Mouse (Mus musculus) heart, embryonic 14.5 days (tissue): ENCODE measurements around the gene Zfp869. TPM values are rescaled to one million over a fixed set of nuclear protein-coding genes. Genes with fewer than 3 reads are reported as not detected.
A peak's percentile ranks its signal among the peaks of the same experiment; 100 is the strongest.
"Not testable (repeated sequence)": the region's sequence is repeated elsewhere in the genome, so short reads cannot be mapped to it uniquely, and the experiment has no call there.

Experiments
- ATAC-seq: fragments of 200-750 bp; cut with Nextera tagmentation; 2 replicates; pipeline ENCODE4 v1.8.0; 2017; ENCODE audit warnings: low read depth, moderate TSS enrichment; ENCODE audit not compliant: insufficient number of reproducible peaks, insufficient read depth, low FRiP score
- H3K27ac ChIP-seq, 2 experiments: fragments of 200-500 bp in 1 of 2; fragments of 300-500 bp in 1 of 2; sonication (generic) in 1 of 2; replicated peaks in 1 of 2; 2 replicates each; pipeline ENCODE4 v1.5.1; 2012 to 2014; ENCODE audit warnings: low read depth in 2 of 2, low read length in 2 of 2, control low read depth in 1 of 2, mild to moderate bottlenecking in 1 of 2, mixed read lengths in 1 of 2; ENCODE audit not compliant: control insufficient read depth in 1 of 2, insufficient read depth in 1 of 2
- H3K27me3 ChIP-seq: fragments of 300-500 bp; sonication (generic); 2 replicates; pipeline ENCODE4 v1.6.1; 2014; ENCODE audit warnings: mild to moderate bottlenecking, low read length, control low read depth; ENCODE audit not compliant: control insufficient read depth, insufficient read depth
- H3K36me3 ChIP-seq: fragments of 300-500 bp; sonication (generic); 2 replicates; pipeline ENCODE4 v1.6.1; 2014; ENCODE audit warnings: mild to moderate bottlenecking, control low read depth, low read length, mixed read lengths; ENCODE audit not compliant: control insufficient read depth, insufficient read depth
- H3K4me1 ChIP-seq, 2 experiments: fragments of 200-500 bp in 1 of 2; fragments of 300-500 bp in 1 of 2; sonication (generic) in 1 of 2; 2 replicates each; pipeline ENCODE4 v1.6.1; 2012 to 2014; ENCODE audit warnings: low read length in 2 of 2, control low read depth in 1 of 2, mixed read lengths in 1 of 2; ENCODE audit not compliant: control insufficient read depth in 2 of 2, insufficient read depth in 2 of 2
- H3K4me2 ChIP-seq: fragments of 300-500 bp; sonication (generic); 2 replicates; pipeline ENCODE4 v1.6.1; 2014; ENCODE audit warnings: mild to moderate bottlenecking, low read length
- H3K4me3 ChIP-seq, 2 experiments: fragments of 200-500 bp in 1 of 2; fragments of 300-500 bp in 1 of 2; sonication (generic) in 1 of 2; 2 replicates each; pipeline ENCODE4 v1.5.1; 2012 to 2014; ENCODE audit warnings: low read length in 2 of 2, mild to moderate bottlenecking in 2 of 2, control low read depth in 1 of 2, low read depth in 1 of 2, moderate library complexity in 1 of 2; ENCODE audit not compliant: control insufficient read depth in 1 of 2, insufficient read depth in 1 of 2
- H3K9ac ChIP-seq: fragments of 300-500 bp; sonication (generic); 2 replicates; pipeline ENCODE4 v1.6.1; 2014; ENCODE audit warnings: mild to moderate bottlenecking, low read length
- H3K9me3 ChIP-seq: fragments of 300-500 bp; sonication (generic); 2 replicates; pipeline ENCODE4 v1.6.1; 2016; ENCODE audit warnings: low read length, control low read depth; ENCODE audit not compliant: control insufficient read depth
- WGBS: fragments of 180-500 bp; shearing (Covaris S2); extraction: QIAGEN DNeasy Blood & Tissue Kit; methylation state at CpG from one replicate; pipeline ENCODE4 v1.1.7; 2014; 5-methylcytosine and 5-hydroxymethylcytosine counted together
- polyA plus RNA-seq: library from polyadenylated mRNA; unstranded; fragments of >200 nt; fragmentation: Nextera tagmentation; extraction: Ambion mirVana; gene quantifications from 2 replicates; pipeline ENCODE4 v1.2.1, GENCODE M21; 2014

Gene Zfp869
- polyA plus RNA-seq, 1 experiment from 2014 or later = 20.8 TPM

GRCm38 (mm10) chr8:69717232-69717580, 6.7 kb upstream of the Zfp869 start:
- peak overlapping the region; percentile 68 for H3K4me2 ChIP-seq
- peaks cover 7 to 14% of the 10 kb centered on the region in 2 experiments for H3K4me1 ChIP-seq
- peak; percentile 4; the same call in 1 of the 2 replicates for ATAC-seq
- peak overlapping the region; percentile 43 to 95 for H3K4me3 ChIP-seq
- H3K27ac ChIP-seq = peak overlapping the region; percentile 53 to 54; a peak in 2 of 4 replicates
- WGBS = 39% methylated on average over 5 of the region's 5 CpGs
- H3K9me3 ChIP-seq = no peaks in the 10 kb centered on the region
- no peaks in the 10 kb centered on the region for H3K27me3 ChIP-seq
- H3K36me3 ChIP-seq = peaks cover 14% of the 10 kb centered on the region
- peak overlapping the region; percentile 52; the same call in 1 of the 2 replicates for H3K9ac ChIP-seq

DNA sequence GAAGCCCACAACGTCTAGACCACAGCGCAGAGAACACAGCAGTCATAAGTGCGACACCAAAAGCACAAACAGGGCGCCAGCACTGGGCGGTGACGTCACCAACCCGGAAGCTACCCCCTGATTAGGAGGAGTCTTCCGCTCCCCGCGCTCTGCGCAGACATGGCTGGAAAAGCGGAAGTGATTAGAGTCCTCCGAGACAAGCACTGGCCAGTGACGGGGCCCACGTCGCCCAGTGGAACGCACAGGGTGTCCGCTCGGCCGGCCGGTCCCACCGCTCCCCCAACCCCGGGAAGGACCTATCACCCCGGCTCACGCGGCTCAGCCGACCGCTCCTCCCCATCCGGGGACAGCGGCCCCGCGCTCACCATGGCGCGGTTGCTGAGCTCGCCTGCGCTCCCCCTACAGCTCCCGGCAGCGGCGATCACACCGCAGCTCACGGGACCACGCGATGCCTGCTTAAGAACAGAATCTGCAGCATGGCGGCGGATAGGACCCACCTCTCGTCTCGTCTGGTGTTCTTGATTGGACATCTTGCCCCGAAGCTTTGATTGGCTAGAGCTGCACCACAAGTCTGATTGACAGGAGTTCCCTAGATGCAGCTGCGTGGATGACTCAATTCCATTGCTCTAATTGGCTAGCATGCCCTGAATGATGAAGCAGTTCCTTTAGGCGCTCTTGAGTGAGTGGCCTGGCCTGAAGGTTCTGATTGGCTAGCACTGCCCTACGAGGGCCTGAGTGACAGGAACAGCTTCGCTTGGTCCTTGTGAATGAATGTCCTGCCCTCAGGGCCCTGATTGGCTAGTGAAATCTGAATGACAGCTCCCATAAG, 6.1 kb upstream of the Zfp869 start:
- Histone ChIP-seq H3K9ac (peak overlapping the region; percentile 99), H3K27ac (peak overlapping the region; percentile 100), H3K9me3 (no peaks in the 10 kb centered on the region), H3K36me3 (peaks cover 18% of the 10 kb centered on the region), H3K4me2 (peak overlapping the region; percentile 69), H3K27me3 (no peaks in the 10 kb centered on the region), H3K4me1 (peaks cover 7 to 14% of the 10 kb centered on the region in 2 experiments), H3K4me3 (peak overlapping the region; percentile 95 to 98)
- WGBS = under 1% methylated on average over 49 of the region's 52 CpGs
- peak; percentile 99 for ATAC-seq

- H3K9ac ChIP-seq = peak overlapping the region; percentile 99
Observed at GRCm38 (mm10) chr8:69715366-69715765, 4.8 kb upstream of the Zfp869 start.

GRCm38 (mm10) chr8:69713516-69713915, 3.0 kb upstream of the Zfp869 start:
- Histone ChIP-seq H3K36me3 (peaks cover 46% of the 10 kb centered on the region), H3K27ac (no peak overlapping the region), H3K4me1 (peaks cover 7 to 14% of the 10 kb centered on the region in 2 experiments), H3K4me3 (no peak overlapping the region), H3K4me2 (no peak overlapping the region), H3K9me3 (no peaks in the 10 kb centered on the region), H3K27me3 (no peaks in the 10 kb centered on the region), H3K9ac (no peak overlapping the region)
- no peak for ATAC-seq
- WGBS = 77% methylated on average over 8 of the region's 8 CpGs

More at GRCm38 (mm10) chr8:69715366-69715765, 4.8 kb upstream of the Zfp869 start:
- peak overlapping the region; percentile 69 for H3K4me2 ChIP-seq
- 74% methylated on average over 6 of the region's 6 CpGs for WGBS
- ATAC-seq = no peak
- no peak overlapping the region for H3K27ac ChIP-seq
- no peaks in the 10 kb centered on the region for H3K27me3 ChIP-seq
- H3K4me1 ChIP-seq = peaks cover 7 to 14% of the 10 kb centered on the region in 2 experiments
- H3K9me3 ChIP-seq = no peaks in the 10 kb centered on the region
- H3K4me3 ChIP-seq = peak overlapping the region in 1 of 2 experiments; percentile 95; a peak in 2 of 4 replicates
- peaks cover 28% of the 10 kb centered on the region for H3K36me3 ChIP-seq

- Histone ChIP-seq H3K4me2 (no peak overlapping the region), H3K27me3 (no peaks in the 10 kb centered on the region), H3K36me3 (peaks cover 43% of the 10 kb centered on the region), H3K4me3 (no peak overlapping the region), H3K9ac (no peak overlapping the region), H3K4me1 (no peaks in the 10 kb centered on the region), H3K27ac (no peak overlapping the region), H3K9me3 (peaks cover 2% of the 10 kb centered on the region)
- ATAC-seq = no peak
- WGBS = 68% methylated on average over 6 of the region's 6 CpGs
Observed at GRCm38 (mm10) chr8:69701810-69702209, 8.7 kb downstream of the Zfp869 start.

DNA sequence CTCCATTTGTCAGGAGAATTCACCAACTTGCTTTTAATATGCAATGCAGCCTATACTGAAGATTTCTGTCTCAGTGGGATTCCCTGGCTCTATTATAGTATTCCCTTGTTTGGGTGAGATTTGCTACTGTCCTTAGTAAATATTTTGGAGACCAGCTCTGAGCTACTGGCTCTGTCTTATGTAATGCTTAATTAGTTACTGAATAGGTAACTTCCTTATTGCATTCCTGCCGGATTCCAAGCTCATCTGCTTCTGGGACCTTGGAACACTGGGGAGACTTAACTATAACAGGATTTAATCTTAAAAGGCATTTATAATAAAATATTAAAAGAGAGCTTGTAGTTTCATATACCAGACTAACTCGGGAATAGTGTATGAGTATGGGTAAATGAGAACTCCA, 45.5 kb downstream of the Zfp869 start:
- not testable (repeated sequence) for ATAC-seq, H3K27ac ChIP-seq, H3K4me2 ChIP-seq, H3K9me3 ChIP-seq, H3K27me3 ChIP-seq, H3K4me3 ChIP-seq, H3K4me1 ChIP-seq, H3K9ac ChIP-seq
- 71% methylated on average over 2 of the region's 2 CpGs for WGBS
- H3K36me3 ChIP-seq = peaks cover 19% of the 10 kb centered on the region

- H3K4me1 ChIP-seq = no peaks in the 10 kb centered on the region
- no peak overlapping the region for H3K4me2 ChIP-seq
- peaks cover 5% of the 10 kb centered on the region; the same call in 1 of the 2 replicates for H3K9me3 ChIP-seq
- H3K4me3 ChIP-seq = no peak overlapping the region
- H3K27ac ChIP-seq = no peak overlapping the region
- ATAC-seq = no peak
- peaks cover 22% of the 10 kb centered on the region for H3K36me3 ChIP-seq
- H3K27me3 ChIP-seq = no peaks in the 10 kb centered on the region
- no peak overlapping the region for H3K9ac ChIP-seq
Observed at GRCm38 (mm10) chr8:69661294-69661693, 49.2 kb downstream of the Zfp869 start.
